Mouse (Mus musculus): ENCODE measurements around the gene Pycr2. TPM values are rescaled to one million over a fixed set of nuclear protein-coding genes. Genes with fewer than 3 reads are reported as not detected.

The Pycr2 gene
- total and polyA plus RNA-seq, 3 experiments, result 10.3 to 13.9 (median 12.4) TPM

DNA sequence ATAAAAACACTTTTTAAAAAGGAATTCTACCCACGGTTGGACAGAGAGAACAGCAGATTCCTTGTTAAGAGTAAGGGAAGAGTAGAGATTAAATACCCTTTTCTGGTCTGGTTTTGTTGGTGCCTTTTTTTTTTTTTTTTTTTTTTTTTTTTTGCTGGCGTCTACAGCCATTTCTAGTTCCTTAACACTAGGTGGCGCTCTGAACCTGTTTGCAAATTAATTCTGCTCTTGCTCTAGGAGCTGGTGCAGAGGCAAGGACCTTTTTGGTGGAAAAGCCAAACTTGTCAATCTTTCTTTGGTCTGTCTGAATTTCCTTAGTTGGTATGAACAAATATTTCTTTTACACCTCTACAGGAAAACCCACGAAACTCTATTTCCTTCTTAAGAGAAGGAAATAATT, 3.0 kb upstream of the Pycr2 start:
- Histone ChIP-seq H3K9ac (ENCODE audit: low read depth, low read length) (no peak overlapping the region), H3K4me1 (ENCODE audit: control insufficient read depth, insufficient read depth, low read length) (peaks cover 3% of the 10 kb centered on the region), H3K79me2 (replicated peaks; ENCODE audit: control insufficient read depth, insufficient read depth, low read length) (no peaks in the 10 kb centered on the region), H3K4me3 (no peak overlapping the region), H3K27ac (no peak overlapping the region), H3K36me3 (ENCODE audit: control insufficient read depth, insufficient read depth, low read length) (no peaks in the 10 kb centered on the region), H3K27me3 (ENCODE audit: control insufficient read depth, insufficient read depth, low read length) (no peaks in the 10 kb centered on the region)
- TF ChIP-seq CTCF (IDR thresholded peaks at IDR 0.05) (peak; percentile 90), POLR2A (IDR thresholded peaks at IDR 0.05; ENCODE audit: insufficient read depth, low read depth, low read length) (no peak), EP300 (IDR thresholded peaks at IDR 0.05; ENCODE audit: insufficient read depth, low read depth, low read length) (no peak)
- WGBS, result 4% methylated on average over 4 of the region's 4 CpGs
- intact Hi-C loops (cut with DNase I), result loop anchor here (1.0 to 10.0 kb wide), 2 partner anchors 73 to 144 kb away; no protein-coding TSS in a partner anchor
- DNase-seq, result no peak

GRCm38 (mm10) chr1:180902915-180903314, 1.2 kb upstream of the Pycr2 start:
- H3K79me2 ChIP-seq (replicated peaks; ENCODE audit: control insufficient read depth, insufficient read depth, low read length), result no peaks in the 10 kb centered on the region
- H3K4me3 ChIP-seq, result no peak overlapping the region
- DNase-seq, result peak in 1 of 2 experiments; percentile 31
- WGBS, result 33% methylated on average over 5 of the region's 5 CpGs
- intact Hi-C loops (cut with DNase I), result loop anchor here (10.0 kb wide), 1 partner anchor 142 kb away; no protein-coding TSS in a partner anchor
- H3K27ac ChIP-seq, result no peak overlapping the region
- no peak for TF ChIP-seq EP300 (IDR thresholded peaks at IDR 0.05; ENCODE audit: insufficient read depth, low read depth, low read length)
- no peaks in the 10 kb centered on the region for H3K36me3 ChIP-seq (ENCODE audit: control insufficient read depth, insufficient read depth, low read length)
- H3K9ac ChIP-seq (ENCODE audit: low read depth, low read length), result no peak overlapping the region
- no peaks in the 10 kb centered on the region for H3K27me3 ChIP-seq (ENCODE audit: control insufficient read depth, insufficient read depth, low read length)
- H3K4me1 ChIP-seq (ENCODE audit: control insufficient read depth, insufficient read depth, low read length), result peaks cover 3% of the 10 kb centered on the region

DNA sequence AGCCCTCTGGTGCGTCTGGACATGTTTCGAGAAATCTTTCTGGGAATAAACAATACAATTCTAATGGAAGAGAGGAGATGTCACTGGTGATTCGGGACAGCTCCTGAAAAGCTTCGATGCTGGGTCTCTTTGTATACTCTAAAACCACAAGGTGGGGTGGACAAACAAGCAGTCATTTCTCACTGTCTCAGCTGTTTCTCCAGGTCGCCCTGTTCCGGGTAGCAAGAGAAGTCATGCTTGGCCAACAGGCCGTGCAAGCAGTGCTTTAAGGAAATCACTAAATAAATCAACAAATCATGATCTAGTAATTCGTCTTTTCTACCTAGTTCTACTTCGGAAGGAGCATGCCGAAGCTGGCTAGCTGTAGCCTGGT, 441 bp upstream of the Pycr2 start:
- H3K9ac ChIP-seq (ENCODE audit: low read depth, low read length), result peak overlapping the region; percentile 48
- no peak for DNase-seq
- TF ChIP-seq EP300 (IDR thresholded peaks at IDR 0.05; ENCODE audit: insufficient read depth, low read depth, low read length) (no peak), CTCF (IDR thresholded peaks at IDR 0.05) (no peak), POLR2A (IDR thresholded peaks at IDR 0.05; ENCODE audit: insufficient read depth, low read depth, low read length) (no peak)
- H3K4me3 ChIP-seq, result peak overlapping the region; percentile 83
- no peaks in the 10 kb centered on the region for H3K36me3 ChIP-seq (ENCODE audit: control insufficient read depth, insufficient read depth, low read length)
- no peaks in the 10 kb centered on the region for H3K79me2 ChIP-seq (replicated peaks; ENCODE audit: control insufficient read depth, insufficient read depth, low read length)
- peak overlapping the region; percentile 84 for H3K27ac ChIP-seq
- peaks cover 3% of the 10 kb centered on the region for H3K4me1 ChIP-seq (ENCODE audit: control insufficient read depth, insufficient read depth, low read length)
- H3K27me3 ChIP-seq (ENCODE audit: control insufficient read depth, insufficient read depth, low read length), result no peaks in the 10 kb centered on the region
- 34% methylated on average over 10 of the region's 10 CpGs for WGBS
- intact Hi-C loops (cut with DNase I), result loop anchor here (2.0 to 10.0 kb wide), 2 partner anchors 39 to 141 kb away; partner anchors contain the start of gene Tmem63a

GRCm38 (mm10) chr1:180904815-180905080, 655 bp downstream of the Pycr2 start:
- H3K36me3 ChIP-seq (ENCODE audit: control insufficient read depth, insufficient read depth, low read length), result no peaks in the 10 kb centered on the region
- no peak for DNase-seq
- 7% methylated on average over 5 of the region's 5 CpGs for WGBS
- H3K79me2 ChIP-seq (replicated peaks; ENCODE audit: control insufficient read depth, insufficient read depth, low read length), result no peaks in the 10 kb centered on the region
- peak overlapping the region; percentile 83 for H3K4me3 ChIP-seq
- TF ChIP-seq EP300 (IDR thresholded peaks at IDR 0.05; ENCODE audit: insufficient read depth, low read depth, low read length) (no peak), POLR2A (IDR thresholded peaks at IDR 0.05; ENCODE audit: insufficient read depth, low read depth, low read length) (no peak), CTCF (IDR thresholded peaks at IDR 0.05) (no peak)
- peaks cover 3% of the 10 kb centered on the region for H3K4me1 ChIP-seq (ENCODE audit: control insufficient read depth, insufficient read depth, low read length)
- no peaks in the 10 kb centered on the region for H3K27me3 ChIP-seq (ENCODE audit: control insufficient read depth, insufficient read depth, low read length)
- peak overlapping the region; percentile 75; the same call in 1 of the 2 replicates for H3K27ac ChIP-seq
- intact Hi-C loops (cut with DNase I), result loop anchor here (2.0 to 10.0 kb wide), 2 partner anchors 38 to 140 kb away; partner anchors contain the start of gene Tmem63a
- peak overlapping the region; percentile 74 for H3K9ac ChIP-seq (ENCODE audit: low read depth, low read length)

DNA sequence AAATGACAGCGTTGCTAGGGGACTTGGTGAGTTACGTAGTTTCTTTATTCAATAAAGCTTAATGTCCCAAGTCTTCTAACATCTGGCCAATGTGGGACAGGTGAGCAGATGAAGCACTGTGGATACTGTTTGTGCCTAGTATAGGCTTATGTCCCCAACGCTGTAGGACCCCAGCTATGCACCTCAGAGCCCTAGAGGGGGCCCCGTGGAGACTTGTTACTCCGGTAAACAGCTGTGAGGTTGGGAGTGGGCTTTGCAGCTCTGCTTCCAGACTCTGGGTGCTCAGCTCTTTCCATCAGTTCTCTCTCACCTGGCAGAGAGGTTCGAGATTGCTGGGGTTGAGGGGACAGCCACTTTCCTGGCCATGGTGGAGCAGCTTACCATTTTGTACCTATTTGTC, 1.2 kb downstream of the Pycr2 start:
- intact Hi-C loops (cut with DNase I), result loop anchor here (2.0 to 10.0 kb wide), 2 partner anchors 37 to 139 kb away; partner anchors contain the start of gene Tmem63a

GRCm38 (mm10) chr1:180905876-180906275, 1.8 kb downstream of the Pycr2 start:
- intact Hi-C loops (cut with DNase I), result loop anchor here (2.0 to 10.0 kb wide), 2 partner anchors 37 to 139 kb away; partner anchors contain the start of gene Tmem63a
- H3K79me2 ChIP-seq (replicated peaks; ENCODE audit: control insufficient read depth, insufficient read depth, low read length), result no peaks in the 10 kb centered on the region
- H3K36me3 ChIP-seq (ENCODE audit: control insufficient read depth, insufficient read depth, low read length), result no peaks in the 10 kb centered on the region
- H3K4me3 ChIP-seq, result no peak overlapping the region
- H3K27ac ChIP-seq, result no peak overlapping the region
- 91% methylated on average over 17 of the region's 17 CpGs for WGBS
- no peak overlapping the region for H3K9ac ChIP-seq (ENCODE audit: low read depth, low read length)
- TF ChIP-seq EP300 (IDR thresholded peaks at IDR 0.05; ENCODE audit: insufficient read depth, low read depth, low read length) (no peak), POLR2A (IDR thresholded peaks at IDR 0.05; ENCODE audit: insufficient read depth, low read depth, low read length) (no peak), CTCF (IDR thresholded peaks at IDR 0.05) (no peak)
- DNase-seq, result no peak
- H3K4me1 ChIP-seq (ENCODE audit: control insufficient read depth, insufficient read depth, low read length), result peaks cover 3% of the 10 kb centered on the region
- no peaks in the 10 kb centered on the region for H3K27me3 ChIP-seq (ENCODE audit: control insufficient read depth, insufficient read depth, low read length)

More for the DNA sequence above, 1.2 kb downstream of the Pycr2 start:
- Histone ChIP-seq H3K79me2 (replicated peaks; ENCODE audit: control insufficient read depth, insufficient read depth, low read length) (no peaks in the 10 kb centered on the region), H3K4me1 (ENCODE audit: control insufficient read depth, insufficient read depth, low read length) (peaks cover 3% of the 10 kb centered on the region), H3K36me3 (ENCODE audit: control insufficient read depth, insufficient read depth, low read length) (no peaks in the 10 kb centered on the region), H3K4me3 (no peak overlapping the region), H3K27me3 (ENCODE audit: control insufficient read depth, insufficient read depth, low read length) (no peaks in the 10 kb centered on the region), H3K9ac (ENCODE audit: low read depth, low read length) (no peak overlapping the region), H3K27ac (no peak overlapping the region)
- 75% methylated on average over 6 of the region's 6 CpGs for WGBS
- no peak for DNase-seq
- no peak for TF ChIP-seq POLR2A (IDR thresholded peaks at IDR 0.05; ENCODE audit: insufficient read depth, low read depth, low read length)
- no peak for TF ChIP-seq EP300 (IDR thresholded peaks at IDR 0.05; ENCODE audit: insufficient read depth, low read depth, low read length)
- no peak for TF ChIP-seq CTCF (IDR thresholded peaks at IDR 0.05)
